Mouse (Mus musculus): ENCODE results near the gene Echs1.

The Echs1 gene

GRCm38 (mm10) chr7:140063092-140063491 is 53.2 kb downstream of the Echs1 start:
- DNase-seq (ENCODE audit: low read depth in 1 of 2, low spot score in 2 of 2), result peak in 1 of 2 experiments; percentile 27

DNA sequence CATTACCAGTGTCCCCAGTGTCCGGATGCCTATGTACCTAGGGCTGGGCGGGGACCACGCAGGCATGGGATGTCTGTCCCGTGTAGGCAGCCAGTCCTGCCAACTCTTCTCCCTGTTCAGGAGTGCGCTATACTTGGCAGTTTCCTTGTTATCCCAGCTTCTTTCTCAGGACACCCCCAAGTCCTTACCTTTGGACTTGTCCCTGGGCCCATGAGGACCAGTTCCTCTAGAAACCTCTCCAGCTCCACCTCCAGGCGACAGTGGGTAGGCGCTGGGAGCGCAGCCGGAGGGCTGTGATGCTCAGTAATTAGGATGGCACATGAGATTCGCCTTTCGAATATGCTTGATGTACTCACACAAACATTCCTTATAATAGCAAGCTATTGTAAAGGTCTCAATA is 54.0 kb downstream of the Echs1 start:
- no peak for DNase-seq (ENCODE audit: low read depth in 1 of 2, low spot score in 2 of 2)

- DNase-seq (ENCODE audit: low read depth in 1 of 2, low spot score in 2 of 2), result no peak
Observed at GRCm38 (mm10) chr7:140061832-140062130, 54.5 kb downstream of the Echs1 start.

- DNase-seq (ENCODE audit: low read depth in 1 of 2, low spot score in 2 of 2), result no peak
Observed at GRCm38 (mm10) chr7:140060936-140061831, 55.1 kb downstream of the Echs1 start.

- no peak for DNase-seq (ENCODE audit: low read depth in 1 of 2, low spot score in 2 of 2)
Observed at GRCm38 (mm10) chr7:140059601-140060000, 56.7 kb downstream of the Echs1 start.

- no peak for DNase-seq (ENCODE audit: low read depth in 1 of 2, low spot score in 2 of 2)
Observed at GRCm38 (mm10) chr7:140058528-140058927, 57.7 kb downstream of the Echs1 start.

DNA sequence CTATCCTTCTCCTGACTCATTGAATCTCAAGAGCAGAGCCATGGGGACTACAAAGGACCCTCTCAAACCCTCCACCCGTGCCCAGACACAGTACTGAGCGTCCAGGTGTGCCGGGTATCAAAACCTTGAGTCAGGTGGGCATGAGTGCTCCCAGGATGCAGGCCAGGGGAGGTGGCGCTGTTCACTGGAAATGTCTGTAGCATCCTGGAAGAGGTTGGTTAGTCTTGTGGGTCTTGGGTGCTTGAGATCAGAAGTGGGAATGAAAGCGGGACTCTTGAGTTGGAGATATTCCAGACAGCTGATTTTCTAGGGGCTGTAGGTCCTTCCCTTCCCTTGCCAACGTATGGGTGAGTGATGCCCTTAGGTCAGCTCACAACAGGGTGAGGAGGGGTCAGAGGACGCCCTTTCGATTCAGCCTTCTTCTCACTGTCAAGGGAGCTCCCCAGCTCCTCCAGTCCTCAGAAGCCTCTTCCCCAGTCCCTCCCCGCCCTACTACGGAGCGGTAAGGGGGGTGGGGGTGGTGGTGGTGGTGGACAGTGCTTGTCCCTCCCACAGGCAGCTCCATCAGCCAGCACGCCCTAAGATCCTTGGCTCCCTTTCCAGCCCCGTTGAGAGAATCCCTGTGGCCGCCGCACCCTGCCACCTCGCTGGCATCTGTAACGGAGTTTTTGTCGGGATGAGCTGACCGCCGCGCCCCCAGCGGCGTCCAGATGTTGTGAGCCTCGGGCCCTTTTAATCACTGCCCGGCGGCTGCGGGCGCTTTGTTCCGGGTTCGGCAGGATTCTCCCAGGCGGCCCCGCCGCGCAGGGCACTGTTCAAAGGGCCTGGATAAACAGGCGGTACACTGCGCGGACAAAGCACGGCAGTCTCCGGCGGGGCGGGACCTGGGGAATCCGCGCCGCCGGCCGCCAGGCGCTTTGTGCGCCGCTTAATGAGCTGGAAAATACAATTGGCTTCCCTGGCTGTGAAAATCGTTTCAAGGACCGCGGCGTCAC is 58.6 kb downstream of the Echs1 start:
- no peak for DNase-seq (ENCODE audit: low read depth in 1 of 2, low spot score in 2 of 2)

All from monocyte, adult 2 months (primary cell).